In genomic region chr2:78049248-78049874, GRCm38 (mm10) we compare ENCODE assay signal across 9 mouse cellular contexts.
A peak's percentile ranks its signal among the peaks of the same experiment; 100 is the strongest.
DNase-seq lines count a peak whose midpoint lies in the region; ATAC-seq and TF ChIP-seq lines count a peak whose summit lies in the region.
"Had no signal": no experiment of that assay in that cellular context is flagged by ENCODE, and none has a peak within 500 bp of the region (broad histone marks: within the 10 kb centered on the region; RNA-seq: fewer than 3 reads in every experiment).

No protein-coding gene starts in this region.

- H3K27ac ChIP-seq in ES-Bruce4 (ENCODE audit: insufficient read depth, low read length): no peak overlapping the region
- peak overlapping the region; percentile 3; the same call in 1 of the 2 replicates for H3K27ac ChIP-seq in forebrain, embryonic 15.5 days (replicated peaks)
- H3K27ac ChIP-seq in liver, embryonic 14.5 days: no peak overlapping the region
- no peak overlapping the region for H3K27ac ChIP-seq in neural tube, embryonic 12.5 days

- H3K9ac ChIP-seq in ES-Bruce4 (ENCODE audit: low read depth, poor library complexity, severe bottlenecking): no peak overlapping the region
- no peak overlapping the region; the same call in 1 of the 2 replicates for H3K9ac ChIP-seq in forebrain, embryonic 15.5 days (replicated peaks)
- no peak overlapping the region for H3K9ac ChIP-seq in liver, embryonic 14.5 days (replicated peaks)
- no peak overlapping the region for H3K9ac ChIP-seq in neural tube, embryonic 12.5 days

- no peaks in the 10 kb centered on the region for H3K9me3 ChIP-seq in ES-Bruce4 (replicated peaks; ENCODE audit: control insufficient read depth, insufficient read depth, low read length, poor library complexity, severe bottlenecking)
- H3K9me3 ChIP-seq in forebrain, embryonic 15.5 days: no peaks in the 10 kb centered on the region
- no peaks in the 10 kb centered on the region for H3K9me3 ChIP-seq in liver, embryonic 14.5 days (ENCODE audit: control insufficient read depth, low read length)
- H3K9me3 ChIP-seq in neural tube, embryonic 12.5 days: no peaks in the 10 kb centered on the region

- H3K4me3 ChIP-seq in ES-Bruce4 (ENCODE audit: low read depth, low read length): no peak overlapping the region
- peak overlapping the region; percentile 24 for H3K4me3 ChIP-seq in forebrain, embryonic 15.5 days
- no peak overlapping the region for H3K4me3 ChIP-seq in liver, embryonic 14.5 days (ENCODE audit: insufficient read depth in 1 of 2, low read depth in 2 of 2, low read length in 2 of 2)
- no peak overlapping the region for H3K4me3 ChIP-seq in neural tube, embryonic 12.5 days
- H3K4me3 ChIP-seq: erythroblast, embryonic 14.5 days had no signal

- H3K27me3 ChIP-seq in ES-Bruce4 (ENCODE audit: control insufficient read depth, insufficient read depth, low read length, poor library complexity, severe bottlenecking): no peaks in the 10 kb centered on the region
- no peaks in the 10 kb centered on the region for H3K27me3 ChIP-seq in forebrain, embryonic 15.5 days
- no peaks in the 10 kb centered on the region for H3K27me3 ChIP-seq in liver, embryonic 14.5 days (ENCODE audit: control insufficient read depth, insufficient read depth, low read length)
- H3K27me3 ChIP-seq in neural tube, embryonic 12.5 days (replicated peaks): no peaks in the 10 kb centered on the region

- WGBS in forebrain, embryonic 15.5 days: 22% methylated on average over 8 of the region's 8 CpGs
- WGBS in liver, embryonic 14.5 days (ENCODE audit: insufficient replicate concordance): 17% methylated on average over 8 of the region's 8 CpGs
- 16% methylated on average over 8 of the region's 8 CpGs for WGBS in neural tube, embryonic 12.5 days

- TF ChIP-seq EP300 in ES-Bruce4 (IDR thresholded peaks at IDR 0.05; ENCODE audit: insufficient read depth, low read depth, low read length): no peak
- TF ChIP-seq EP300 in liver, embryonic 14.5 days (IDR thresholded peaks at IDR 0.05; ENCODE audit: low read depth): no peak

- intact Hi-C loops in heart, postnatal 10 days (cut with DNase I): loop anchor here (1.0 to 5.0 kb wide), 4 partner anchors 503 to 1449 kb away; no protein-coding TSS in a partner anchor

- no peaks in the 10 kb centered on the region for H3K4me1 ChIP-seq in ES-Bruce4 (ENCODE audit: control insufficient read depth, insufficient read depth, low read length)
- H3K4me1 ChIP-seq in forebrain, embryonic 15.5 days: peaks cover 14% of the 10 kb centered on the region
- H3K4me1 ChIP-seq in liver, embryonic 14.5 days (replicated peaks; ENCODE audit: control insufficient read depth in 2 of 2, insufficient read depth in 2 of 2, low read length in 1 of 2): no peaks in the 10 kb centered on the region
- H3K4me1 ChIP-seq in neural tube, embryonic 12.5 days: peaks cover 8% of the 10 kb centered on the region; the same call in 1 of the 2 replicates

- peak overlapping the region; percentile 43 for H3K4me2 ChIP-seq in forebrain, embryonic 15.5 days (replicated peaks)
- peak overlapping the region; percentile 26 for H3K4me2 ChIP-seq in liver, embryonic 14.5 days (ENCODE audit: low read depth)
- peak overlapping the region; percentile 56 for H3K4me2 ChIP-seq in neural tube, embryonic 12.5 days (replicated peaks)

- H3K36me3 ChIP-seq in ES-Bruce4 (ENCODE audit: control insufficient read depth, insufficient read depth, low read length, poor library complexity, severe bottlenecking): no peaks in the 10 kb centered on the region
- no peaks in the 10 kb centered on the region for H3K36me3 ChIP-seq in forebrain, embryonic 15.5 days
- no peaks in the 10 kb centered on the region for H3K36me3 ChIP-seq in liver, embryonic 14.5 days (replicated peaks; ENCODE audit: control insufficient read depth, insufficient read depth, low read depth)
- H3K36me3 ChIP-seq in neural tube, embryonic 12.5 days: no peaks in the 10 kb centered on the region

- peak; percentile 87 for ATAC-seq in forebrain, embryonic 15.5 days (replicated peaks)
- ATAC-seq in liver, embryonic 14.5 days (ENCODE audit: insufficient read depth): peak; percentile 21; the same call in 1 of the 2 replicates
- peak; percentile 85 for ATAC-seq in neural tube, embryonic 12.5 days (ENCODE audit: low FRiP score, low read depth)

- TF ChIP-seq POLR2A in ES-Bruce4 (IDR thresholded peaks at IDR 0.05; ENCODE audit: insufficient read depth, low read length): no peak

- peak; percentile 52 for TF ChIP-seq CTCF in ES-Bruce4 (IDR thresholded peaks at IDR 0.05; ENCODE audit: low read depth, low read length)
- peak; percentile 73 for TF ChIP-seq CTCF in liver, embryonic 14.5 days (IDR thresholded peaks at IDR 0.05; ENCODE audit: low read depth)

- DNase-seq in cerebellum, adult 11 months: peak; percentile 83
- peak; percentile 87 to 91 for DNase-seq in heart, postnatal 10 days
- DNase-seq in kidney, postnatal 4 days: peak; percentile 88 to 89
- DNase-seq in liver, embryonic 14.5 days (ENCODE audit: low read depth in 3 of 3, low spot score in 3 of 3): peak; percentile 16 to 36 (median 18)
- DNase-seq in telencephalon, adult 2 months (ENCODE audit: low read depth, low spot score): peak; percentile 90

Comparison
In these comparisons a context has a peak if more than half of its experiments do, and no peak if none do; other contexts are left out.
1. DNase-seq: peak in every context shown above with its lines; median percentile 90 in telencephalon, adult 2 months; 89 in heart, postnatal 10 days; 88 in kidney, postnatal 4 days; 83 in cerebellum, adult 11 months; 18 in liver, embryonic 14.5 days.
2. ATAC-seq: peak in every context shown above with its lines; median percentile 87 in forebrain, embryonic 15.5 days; 85 in neural tube, embryonic 12.5 days; 21 in liver, embryonic 14.5 days.